Mouse (Mus musculus) brain, embryonic 14.5 days (tissue): Measurements from ENCODE around the gene Troap.

ENCODE experiments used
- CTCF ChIP-seq: fragments of 200-500 bp; IDR thresholded peaks from 2 replicates; pipeline ENCODE4 v1.5.1; 2012; ENCODE audit warnings: inconsistent platforms, mild to moderate bottlenecking, moderate library complexity, borderline replicate concordance; ENCODE audit not compliant: insufficient read depth, insufficient read length; ENCODE audit errors: extremely low read depth
- POLR2A ChIP-seq: fragments of 200-500 bp; IDR thresholded peaks from 2 replicates; pipeline ENCODE4 v1.6.1; 2012; ENCODE audit warnings: mild to moderate bottlenecking, inconsistent platforms, borderline replicate concordance; ENCODE audit not compliant: poor library complexity, insufficient read depth, insufficient read length, severe bottlenecking; ENCODE audit errors: extremely low read depth

DNA sequence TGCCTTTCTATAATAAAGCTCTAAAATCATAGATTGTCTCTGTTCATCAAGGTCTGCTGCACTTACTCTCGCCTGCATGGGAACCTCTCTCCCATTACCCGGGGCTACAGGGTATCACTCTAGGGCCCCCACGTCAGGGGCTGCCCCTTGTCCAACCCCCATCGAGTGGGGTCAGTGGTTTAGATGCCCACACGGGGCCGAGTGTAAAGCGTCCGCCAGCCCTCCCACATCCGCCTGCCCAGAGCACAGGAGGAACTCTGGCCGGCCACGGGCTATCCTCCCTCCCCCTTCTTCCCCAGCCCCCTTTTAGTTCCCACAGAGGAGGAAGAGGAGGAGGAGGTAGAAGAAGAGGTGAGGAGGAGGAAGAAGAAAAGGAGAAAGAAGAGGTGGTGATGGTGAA, 46.4 kb downstream of the Troap start:
- TF ChIP-seq CTCF (no peak), POLR2A (no peak)
